Mouse (Mus musculus) limb, embryonic 12.5 days (tissue): ENCODE results near the gene Gm21985. TPM values are rescaled to one million over a fixed set of nuclear protein-coding genes. Genes with fewer than 3 reads are reported as not detected.
"Not testable (repeated sequence)": the region's sequence is repeated elsewhere in the genome, so short reads cannot be mapped to it uniquely, and the experiment has no call there.

Experiments used
- ATAC-seq: fragments of 200-750 bp; cut with Nextera tagmentation; 2 replicates; pipeline ENCODE4 v1.8.0; 2017; ENCODE audit warnings: low read depth, moderate TSS enrichment; ENCODE audit not compliant: insufficient number of reproducible peaks, insufficient read depth, low FRiP score, low TSS enrichment
- H3K27ac ChIP-seq: fragments of 300-500 bp; sonication (generic); 2 replicates; pipeline ENCODE4 v1.5.1; 2016; ENCODE audit warnings: mild to moderate bottlenecking, moderate library complexity
- H3K27me3 ChIP-seq: fragments of 300-500 bp; sonication (generic); 2 replicates; pipeline ENCODE4 v1.6.1; 2016; ENCODE audit warnings: mild to moderate bottlenecking, moderate library complexity
- H3K36me3 ChIP-seq: fragments of 300-500 bp; sonication (generic); 2 replicates; pipeline ENCODE4 v1.6.1; 2016; ENCODE audit warnings: mild to moderate bottlenecking, moderate library complexity
- H3K4me1 ChIP-seq: fragments of 300-500 bp; sonication (generic); replicated peaks from 2 replicates; pipeline ENCODE4 v1.6.1; 2016
- H3K4me2 ChIP-seq: fragments of 300-500 bp; sonication (generic); 2 replicates; pipeline ENCODE4 v1.6.1; 2016; ENCODE audit warnings: mild to moderate bottlenecking, moderate library complexity
- H3K4me3 ChIP-seq: fragments of 300-500 bp; sonication (generic); replicated peaks from 2 replicates; pipeline ENCODE4 v1.5.1; 2016; ENCODE audit warnings: mild to moderate bottlenecking
- H3K9ac ChIP-seq: fragments of 300-500 bp; sonication (generic); replicated peaks from 2 replicates; pipeline ENCODE4 v1.6.1; 2016; ENCODE audit warnings: mild to moderate bottlenecking, moderate library complexity
- H3K9me3 ChIP-seq: fragments of 300-500 bp; sonication (generic); 2 replicates; pipeline ENCODE4 v1.6.1; 2016; ENCODE audit warnings: mild to moderate bottlenecking, moderate library complexity
- WGBS: fragments of 180-500 bp; shearing (Covaris S2); methylation state at CpG from one replicate; pipeline ENCODE4 v1.1.7; 2016; 5-methylcytosine and 5-hydroxymethylcytosine counted together
- polyA plus RNA-seq: library from polyadenylated mRNA; unstranded; fragments of >200 nt; fragmentation: Nextera tagmentation; extraction: Ambion mirVana; gene quantifications from 2 replicates; pipeline ENCODE4 v1.2.1, GENCODE M21; 2016

The Gm21985 gene
- polyA plus RNA-seq, 1 experiment from 2014 or later: not detected

- peak; percentile 94 for ATAC-seq
- H3K27ac ChIP-seq: peak within 1 kb of the TSS; percentile 89
- no peaks in the 10 kb centered on the region for H3K9me3 ChIP-seq
- H3K9ac ChIP-seq: peak within 1 kb of the TSS; percentile 75
- WGBS: under 1% methylated on average over 76 of the region's 85 CpGs
- H3K36me3 ChIP-seq: no peaks in the 10 kb centered on the region
- H3K4me2 ChIP-seq: peak within 1 kb of the TSS; percentile 93
- H3K4me1 ChIP-seq: peaks cover 20% of the 10 kb centered on the region
- H3K4me3 ChIP-seq: peak within 1 kb of the TSS; percentile 74
- H3K27me3 ChIP-seq: no peaks in the 10 kb centered on the region
Measured at GRCm38 (mm10) chr2:112265448-112266241, 469 bp upstream of the Gm21985 start, which contains the start of gene Slc12a6. Gene Slc12a6, plus strand, starts transcription at chr2:112265825.

- ATAC-seq: no peak
- no peak overlapping the region for H3K9ac ChIP-seq
- no peaks in the 10 kb centered on the region for H3K9me3 ChIP-seq
- peak overlapping the region; percentile 74 for H3K4me3 ChIP-seq
- H3K27me3 ChIP-seq: no peaks in the 10 kb centered on the region
- H3K36me3 ChIP-seq: no peaks in the 10 kb centered on the region
- H3K4me1 ChIP-seq: peaks cover 20% of the 10 kb centered on the region
- 47% methylated on average over 10 of the region's 10 CpGs for WGBS
- no peak overlapping the region for H3K27ac ChIP-seq
- peak overlapping the region; percentile 93 for H3K4me2 ChIP-seq
Measured at GRCm38 (mm10) chr2:112266780-112267179, 666 bp downstream of the Gm21985 start.

- H3K36me3 ChIP-seq: no peaks in the 10 kb centered on the region
Measured at GRCm38 (mm10) chr2:112267547-112268269, 1.6 kb downstream of the Gm21985 start.

GRCm38 (mm10) chr2:112270011-112270410 is 3.9 kb downstream of the Gm21985 start:
- Histone ChIP-seq H3K4me1 (peaks cover 11% of the 10 kb centered on the region), H3K9me3 (no peaks in the 10 kb centered on the region), H3K27ac (no peak overlapping the region), H3K9ac (no peak overlapping the region), H3K4me3 (no peak overlapping the region), H3K27me3 (no peaks in the 10 kb centered on the region), H3K36me3 (no peaks in the 10 kb centered on the region), H3K4me2 (no peak overlapping the region)
- no peak for ATAC-seq
- WGBS: 91% methylated on average over 2 of the region's 2 CpGs

More at GRCm38 (mm10) chr2:112267547-112268269, 1.6 kb downstream of the Gm21985 start:
- Histone ChIP-seq H3K27me3 (no peaks in the 10 kb centered on the region), H3K9ac (no peak overlapping the region), H3K4me3 (no peak overlapping the region), H3K4me1 (peaks cover 18% of the 10 kb centered on the region), H3K4me2 (peak overlapping the region; percentile 93), H3K9me3 (no peaks in the 10 kb centered on the region), H3K27ac (no peak overlapping the region)
- WGBS: 79% methylated on average over 8 of the region's 8 CpGs
- no peak for ATAC-seq

GRCm38 (mm10) chr2:112272909-112273308 is 6.8 kb downstream of the Gm21985 start:
- Histone ChIP-seq H3K4me3 (no peak overlapping the region), H3K36me3 (no peaks in the 10 kb centered on the region), H3K9ac (no peak overlapping the region), H3K4me1 (no peaks in the 10 kb centered on the region), H3K4me2 (no peak overlapping the region), H3K27ac (no peak overlapping the region), H3K27me3 (no peaks in the 10 kb centered on the region), H3K9me3 (no peaks in the 10 kb centered on the region)
- WGBS: 91% methylated on average over 2 of the region's 2 CpGs
- ATAC-seq: no peak

- ATAC-seq: no peak
- no peaks in the 10 kb centered on the region for H3K4me1 ChIP-seq
- H3K27ac ChIP-seq: no peak overlapping the region
- no peak overlapping the region for H3K4me3 ChIP-seq
- H3K27me3 ChIP-seq: no peaks in the 10 kb centered on the region
- H3K4me2 ChIP-seq: no peak overlapping the region
- no peaks in the 10 kb centered on the region for H3K36me3 ChIP-seq
- WGBS: 88% methylated on average over 6 of the region's 6 CpGs
- no peaks in the 10 kb centered on the region for H3K9me3 ChIP-seq
- no peak overlapping the region for H3K9ac ChIP-seq
Measured at GRCm38 (mm10) chr2:112273474-112273873, 7.4 kb downstream of the Gm21985 start.

- Histone ChIP-seq H3K36me3 (no peaks in the 10 kb centered on the region), H3K9ac (no peak overlapping the region), H3K4me3 (no peak overlapping the region), H3K9me3 (no peaks in the 10 kb centered on the region), H3K27ac (no peak overlapping the region), H3K4me1 (no peaks in the 10 kb centered on the region), H3K27me3 (no peaks in the 10 kb centered on the region), H3K4me2 (no peak overlapping the region)
- WGBS: 97% methylated on average over 3 of the region's 3 CpGs
- no peak for ATAC-seq
Measured at GRCm38 (mm10) chr2:112276870-112277269, 10.8 kb downstream of the Gm21985 start.

GRCm38 (mm10) chr2:112282846-112283245 is 16.7 kb downstream of the Gm21985 start:
- no peak overlapping the region for H3K9ac ChIP-seq
- no peak overlapping the region for H3K27ac ChIP-seq
- 91% methylated on average over 1 of the region's 1 CpGs for WGBS
- no peaks in the 10 kb centered on the region for H3K36me3 ChIP-seq
- 0 out of 2 replicates have a peak, but pooled peaks cover 4% of the 10 kb centered on the region for H3K4me1 ChIP-seq
- no peaks in the 10 kb centered on the region for H3K9me3 ChIP-seq
- no peak overlapping the region for H3K4me3 ChIP-seq
- no peak for ATAC-seq
- no peaks in the 10 kb centered on the region for H3K27me3 ChIP-seq
- no peak overlapping the region for H3K4me2 ChIP-seq

GRCm38 (mm10) chr2:112284363-112285030 is 18.4 kb downstream of the Gm21985 start:
- 0 out of 2 replicates have a peak, but pooled peaks cover 4% of the 10 kb centered on the region for H3K4me1 ChIP-seq
- peak overlapping the region; percentile 65 for H3K9ac ChIP-seq
- H3K36me3 ChIP-seq: no peaks in the 10 kb centered on the region
- 2% methylated on average over 21 of the region's 21 CpGs for WGBS
- H3K4me3 ChIP-seq: peak overlapping the region; percentile 45
- ATAC-seq: no peak
- peak overlapping the region; percentile 79 for H3K4me2 ChIP-seq
- no peak overlapping the region for H3K27ac ChIP-seq
- no peaks in the 10 kb centered on the region for H3K27me3 ChIP-seq
- H3K9me3 ChIP-seq: no peaks in the 10 kb centered on the region

GRCm38 (mm10) chr2:112285031-112285390 is 18.9 kb downstream of the Gm21985 start:
- Histone ChIP-seq H3K4me1 (0 out of 2 replicates have a peak, but pooled peaks cover 4% of the 10 kb centered on the region), H3K27ac (no peak overlapping the region), H3K36me3 (no peaks in the 10 kb centered on the region), H3K9ac (no peak overlapping the region), H3K4me2 (peak overlapping the region; percentile 79), H3K27me3 (no peaks in the 10 kb centered on the region), H3K4me3 (peak overlapping the region; percentile 45), H3K9me3 (no peaks in the 10 kb centered on the region)
- no peak for ATAC-seq
- 62% methylated on average over 6 of the region's 6 CpGs for WGBS

GRCm38 (mm10) chr2:112286062-112286461 is 19.9 kb downstream of the Gm21985 start:
- not testable (repeated sequence) for H3K9me3 ChIP-seq, H3K4me3 ChIP-seq, H3K27ac ChIP-seq, ATAC-seq, H3K4me2 ChIP-seq, H3K36me3 ChIP-seq, H3K4me1 ChIP-seq, H3K9ac ChIP-seq, H3K27me3 ChIP-seq
- WGBS: 89% methylated on average over 1 of the region's 1 CpGs
